Mouse (Mus musculus) embryonic facial prominence, embryonic 12.5 days (tissue): ENCODE data around the gene Bnc2. TPM values are rescaled to one million over a fixed set of nuclear protein-coding genes. Genes with fewer than 3 reads are reported as not detected.

ENCODE experiments used
- ATAC-seq: fragments of 200-750 bp; cut with Nextera tagmentation; 2 replicates; pipeline ENCODE4 v1.8.0; 2017; ENCODE audit not compliant: insufficient number of reproducible peaks, insufficient read depth, low FRiP score, low TSS enrichment
- H3K27ac ChIP-seq: fragments of 300-500 bp; sonication (generic); 2 replicates; pipeline ENCODE4 v1.5.1; 2016; ENCODE audit warnings: mild to moderate bottlenecking
- H3K27me3 ChIP-seq: fragments of 300-500 bp; sonication (generic); 2 replicates; pipeline ENCODE4 v1.6.1; 2016; ENCODE audit warnings: mild to moderate bottlenecking, moderate library complexity
- H3K36me3 ChIP-seq: fragments of 300-500 bp; sonication (generic); 2 replicates; pipeline ENCODE4 v1.6.1; 2016; ENCODE audit warnings: mild to moderate bottlenecking
- H3K4me1 ChIP-seq: fragments of 300-500 bp; sonication (generic); 2 replicates; pipeline ENCODE4 v1.6.1; 2016
- H3K4me2 ChIP-seq: fragments of 300-500 bp; sonication (generic); replicated peaks from 2 replicates; pipeline ENCODE4 v1.6.1; 2016; ENCODE audit warnings: mild to moderate bottlenecking, moderate library complexity
- H3K4me3 ChIP-seq: fragments of 300-500 bp; sonication (generic); 2 replicates; pipeline ENCODE4 v1.5.1; 2016; ENCODE audit warnings: mild to moderate bottlenecking
- H3K9ac ChIP-seq: fragments of 300-500 bp; sonication (generic); 2 replicates; pipeline ENCODE4 v1.6.1; 2016; ENCODE audit warnings: mild to moderate bottlenecking, moderate library complexity
- H3K9me3 ChIP-seq: fragments of 300-500 bp; sonication (generic); 2 replicates; pipeline ENCODE4 v1.6.1; 2016; ENCODE audit warnings: mild to moderate bottlenecking, moderate library complexity
- WGBS: fragments of 180-500 bp; shearing (Covaris S2); methylation state at CpG from one replicate; pipeline ENCODE4 v1.1.7; 2016; 5-methylcytosine and 5-hydroxymethylcytosine counted together
- polyA plus RNA-seq: library from polyadenylated mRNA; unstranded; fragments of >200 nt; fragmentation: Nextera tagmentation; extraction: Ambion mirVana; gene quantifications from 2 replicates; pipeline ENCODE4 v1.2.1, GENCODE M21; 2016

Bnc2 gene
- polyA plus RNA-seq, 1 experiment from 2014 or later: 41.6 TPM

GRCm38 (mm10) chr4:84528886-84529789 lies 145.9 kb downstream of the Bnc2 start:
- Histone ChIP-seq H3K9ac (no peak overlapping the region), H3K4me1 (peaks cover 21% of the 10 kb centered on the region), H3K27ac (no peak overlapping the region), H3K27me3 (no peaks in the 10 kb centered on the region), H3K4me3 (no peak overlapping the region), H3K9me3 (no peaks in the 10 kb centered on the region), H3K36me3 (no peaks in the 10 kb centered on the region), H3K4me2 (no peak overlapping the region)
- ATAC-seq: no peak
- 66% methylated on average over 11 of the region's 11 CpGs for WGBS

DNA sequence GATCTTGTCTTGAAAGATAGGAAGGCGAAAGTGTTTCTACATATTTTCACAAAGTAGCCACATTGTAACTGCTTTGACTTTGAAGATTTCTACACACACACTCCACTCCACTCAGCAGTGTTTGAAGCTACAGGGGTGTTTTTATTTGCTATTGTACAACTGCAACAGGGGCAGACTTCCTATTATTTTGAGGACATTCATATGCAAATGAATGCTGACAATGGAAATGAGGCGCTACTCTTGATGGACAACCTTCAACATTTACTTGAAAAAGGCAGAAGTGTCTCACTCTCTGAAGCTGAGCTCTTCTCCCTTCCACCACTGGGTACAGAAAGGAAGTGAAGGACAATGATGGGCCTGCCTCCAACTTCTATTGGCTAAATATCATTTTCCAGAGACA lies 146.7 kb downstream of the Bnc2 start:
- H3K36me3 ChIP-seq: no peaks in the 10 kb centered on the region
- H3K27ac ChIP-seq: no peak overlapping the region
- H3K9me3 ChIP-seq: no peaks in the 10 kb centered on the region
- WGBS: 62% methylated on average over 2 of the region's 2 CpGs
- peaks cover 29% of the 10 kb centered on the region for H3K4me1 ChIP-seq
- H3K9ac ChIP-seq: no peak overlapping the region
- H3K27me3 ChIP-seq: no peaks in the 10 kb centered on the region
- H3K4me2 ChIP-seq: no peak overlapping the region
- no peak overlapping the region for H3K4me3 ChIP-seq
- no peak for ATAC-seq

DNA sequence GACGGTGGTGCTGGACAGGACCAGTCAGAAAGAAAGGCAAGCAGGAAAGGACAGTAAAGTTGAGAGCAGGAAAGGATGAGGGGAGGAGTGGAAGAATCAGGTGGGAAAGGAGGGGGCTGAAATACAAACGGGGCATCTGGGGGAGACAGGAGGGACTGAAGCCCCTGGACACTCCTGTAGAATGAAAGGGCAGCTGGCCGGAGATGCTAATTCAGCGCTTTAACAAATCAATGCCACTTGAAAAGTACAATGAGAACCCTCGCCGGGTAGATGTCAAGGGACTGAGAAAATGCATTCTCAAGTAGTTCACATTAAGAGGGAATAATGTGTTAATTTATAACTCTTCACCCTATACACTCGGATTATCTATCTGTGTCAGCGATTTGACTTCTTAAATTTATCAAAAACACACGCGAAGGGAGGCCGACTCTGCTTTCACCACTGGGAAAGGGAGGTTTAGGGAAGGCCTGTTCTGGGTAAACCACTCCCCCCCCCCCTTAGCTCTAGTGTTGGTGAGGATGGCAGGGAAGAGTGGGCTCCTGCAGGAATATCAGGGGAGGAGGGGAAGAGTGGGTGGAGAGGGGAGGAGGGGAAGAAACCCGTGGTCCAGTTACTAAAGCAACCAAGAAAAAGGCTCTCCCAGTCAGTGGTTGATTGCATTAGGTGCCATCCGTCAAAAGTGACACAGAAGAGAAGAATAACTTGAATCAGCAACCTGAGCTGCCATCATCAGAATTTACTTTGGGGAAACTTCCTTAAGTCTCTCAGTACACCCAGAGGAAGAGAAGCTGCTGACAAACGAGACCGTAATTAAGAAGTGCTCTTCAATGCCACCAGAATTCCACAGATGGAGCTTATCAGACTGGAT lies 147.8 kb downstream of the Bnc2 start:
- no peak overlapping the region for H3K27ac ChIP-seq
- no peak overlapping the region for H3K4me2 ChIP-seq
- 13% methylated on average over 15 of the region's 15 CpGs for WGBS
- no peaks in the 10 kb centered on the region for H3K9me3 ChIP-seq
- H3K36me3 ChIP-seq: no peaks in the 10 kb centered on the region
- H3K9ac ChIP-seq: no peak overlapping the region
- no peak for ATAC-seq
- H3K27me3 ChIP-seq: no peaks in the 10 kb centered on the region
- H3K4me1 ChIP-seq: peaks cover 38% of the 10 kb centered on the region
- H3K4me3 ChIP-seq: no peak overlapping the region

- no peak for ATAC-seq
- Histone ChIP-seq H3K9ac (no peak overlapping the region), H3K4me1 (peaks cover 38% of the 10 kb centered on the region), H3K9me3 (no peaks in the 10 kb centered on the region), H3K27me3 (no peaks in the 10 kb centered on the region), H3K4me2 (peak overlapping the region; percentile 1), H3K4me3 (no peak overlapping the region), H3K27ac (peak overlapping the region; percentile 54), H3K36me3 (no peaks in the 10 kb centered on the region)
- WGBS: 34% methylated on average over 4 of the region's 4 CpGs
Measured at GRCm38 (mm10) chr4:84523651-84524221, 151.3 kb downstream of the Bnc2 start.

DNA sequence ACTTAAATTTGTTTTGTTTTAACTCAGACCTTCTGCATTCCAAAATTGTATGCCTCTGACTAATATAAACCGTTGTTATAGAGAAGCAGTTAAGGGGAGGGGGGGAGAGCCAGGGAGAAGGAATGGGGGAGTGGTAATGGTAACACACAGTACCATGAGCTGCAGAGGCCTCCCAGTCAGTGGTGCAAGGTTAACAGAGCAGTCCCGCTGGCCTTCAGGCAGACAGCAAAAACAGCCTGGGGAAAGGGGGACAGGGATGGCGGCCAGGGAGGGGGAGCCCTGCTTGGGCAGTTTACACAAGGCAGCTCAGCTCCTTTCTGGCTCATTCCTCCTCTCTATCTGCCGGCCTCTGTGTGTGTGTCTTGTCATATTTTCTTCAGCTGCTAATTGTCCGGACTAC lies 151.9 kb downstream of the Bnc2 start:
- H3K4me1 ChIP-seq: peaks cover 38% of the 10 kb centered on the region
- H3K36me3 ChIP-seq: no peaks in the 10 kb centered on the region
- peak; percentile 74; the same call in 1 of the 2 replicates for ATAC-seq
- peak overlapping the region; percentile 1 for H3K4me2 ChIP-seq
- 1% methylated on average over 5 of the region's 5 CpGs for WGBS
- H3K27ac ChIP-seq: peak overlapping the region; percentile 54
- H3K4me3 ChIP-seq: no peak overlapping the region
- H3K27me3 ChIP-seq: no peaks in the 10 kb centered on the region
- H3K9ac ChIP-seq: no peak overlapping the region
- no peaks in the 10 kb centered on the region for H3K9me3 ChIP-seq

DNA sequence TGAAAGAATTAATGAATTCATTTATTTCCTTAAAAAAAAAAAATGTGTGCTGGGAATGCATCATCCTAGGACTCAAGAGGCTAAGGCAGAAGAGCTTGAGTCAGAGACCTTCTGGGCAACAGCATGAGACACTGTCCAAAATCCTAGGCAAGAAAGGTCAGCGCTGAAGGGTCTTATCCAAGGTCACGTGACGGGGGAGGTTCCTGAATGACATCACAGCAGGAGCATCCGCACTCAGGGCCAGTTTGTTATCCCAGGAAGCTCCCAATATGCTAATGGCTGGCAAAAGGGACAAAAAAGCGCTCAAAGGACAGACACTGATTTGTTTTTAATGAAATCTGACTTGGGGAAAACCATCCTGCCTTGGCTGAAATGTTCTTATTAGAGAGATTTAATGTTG lies 153.5 kb downstream of the Bnc2 start:
- H3K4me2 ChIP-seq: no peak overlapping the region
- no peaks in the 10 kb centered on the region for H3K36me3 ChIP-seq
- 85% methylated on average over 5 of the region's 5 CpGs for WGBS
- no peaks in the 10 kb centered on the region for H3K9me3 ChIP-seq
- no peak for ATAC-seq
- H3K4me3 ChIP-seq: no peak overlapping the region
- H3K9ac ChIP-seq: no peak overlapping the region
- peaks cover 24% of the 10 kb centered on the region for H3K4me1 ChIP-seq
- no peaks in the 10 kb centered on the region for H3K27me3 ChIP-seq
- no peak overlapping the region for H3K27ac ChIP-seq

- Histone ChIP-seq H3K9ac (no peak overlapping the region), H3K27ac (no peak overlapping the region), H3K4me3 (no peak overlapping the region), H3K4me2 (no peak overlapping the region), H3K27me3 (no peaks in the 10 kb centered on the region), H3K36me3 (no peaks in the 10 kb centered on the region), H3K9me3 (no peaks in the 10 kb centered on the region), H3K4me1 (peaks cover 10% of the 10 kb centered on the region)
- 67% methylated on average over 1 of the region's 1 CpGs for WGBS
- no peak for ATAC-seq
Measured at GRCm38 (mm10) chr4:84510466-84510865, 164.6 kb downstream of the Bnc2 start.

DNA sequence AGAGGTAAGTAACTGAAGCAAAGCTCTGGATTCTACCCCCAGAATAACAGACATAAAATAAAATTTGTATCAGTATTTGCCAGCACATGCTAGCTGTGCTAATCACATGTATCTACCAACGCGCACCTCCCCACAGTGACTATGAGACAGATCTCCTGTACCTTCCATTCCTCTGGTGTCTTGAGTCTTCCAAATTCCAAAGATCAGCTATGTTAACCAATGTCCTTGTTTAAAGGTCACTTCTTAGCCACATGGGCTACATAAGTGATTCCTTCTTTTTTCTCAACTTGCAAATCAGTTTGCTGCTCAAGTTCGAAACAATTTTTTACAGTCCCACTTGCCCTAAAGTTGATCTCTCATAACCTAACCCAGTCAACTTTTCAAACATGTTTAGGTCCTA lies 167.5 kb downstream of the Bnc2 start:
- Histone ChIP-seq H3K9ac (no peak overlapping the region), H3K9me3 (no peaks in the 10 kb centered on the region), H3K4me2 (no peak overlapping the region), H3K4me3 (no peak overlapping the region), H3K27ac (no peak overlapping the region), H3K4me1 (peaks cover 33% of the 10 kb centered on the region), H3K27me3 (no peaks in the 10 kb centered on the region), H3K36me3 (no peaks in the 10 kb centered on the region)
- 93% methylated on average over 3 of the region's 3 CpGs for WGBS
- no peak for ATAC-seq

DNA sequence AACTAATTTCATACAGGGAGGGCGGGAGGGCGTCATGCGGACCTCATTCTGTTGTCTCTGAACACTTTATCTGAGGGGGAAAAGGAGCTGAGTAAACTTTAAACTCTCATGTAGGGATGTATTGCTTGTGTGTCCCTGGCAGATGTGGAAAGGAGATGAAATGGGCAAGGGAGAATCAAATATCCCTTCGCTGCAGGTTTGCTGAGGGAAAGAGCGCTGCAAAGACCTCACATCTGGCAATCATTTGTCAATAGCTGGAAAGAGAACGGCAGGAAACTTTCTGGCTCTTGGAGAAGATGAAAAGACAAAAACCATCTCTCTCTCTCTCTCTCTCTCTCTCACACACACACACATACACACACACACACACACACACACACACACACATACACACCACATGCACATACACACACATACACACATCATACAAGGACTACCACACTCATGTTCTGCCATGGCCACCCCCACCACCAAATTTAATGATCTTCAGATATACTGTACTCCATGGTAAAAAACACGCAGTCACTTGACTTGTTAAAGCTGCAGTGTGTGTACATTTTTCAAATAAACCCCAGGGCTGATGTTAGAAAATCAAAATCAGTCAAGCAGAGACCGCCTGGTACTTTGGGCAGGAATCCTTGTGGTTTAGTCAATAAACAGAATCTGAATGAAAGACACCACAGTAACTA lies 172.3 kb downstream of the Bnc2 start:
- 0 out of 2 replicates have a peak, but pooled peaks have one; percentile 15 for ATAC-seq
- WGBS: 21% methylated on average over 8 of the region's 8 CpGs
- peaks cover 54% of the 10 kb centered on the region for H3K4me1 ChIP-seq
- peak overlapping the region; percentile 84 for H3K27ac ChIP-seq
- H3K4me2 ChIP-seq: peak overlapping the region; percentile 33
- H3K4me3 ChIP-seq: no peak overlapping the region
- H3K36me3 ChIP-seq: no peaks in the 10 kb centered on the region
- H3K9me3 ChIP-seq: no peaks in the 10 kb centered on the region
- no peak overlapping the region for H3K9ac ChIP-seq
- no peaks in the 10 kb centered on the region for H3K27me3 ChIP-seq

- H3K4me1 ChIP-seq: peaks cover 57% of the 10 kb centered on the region
- 0 out of 2 replicates have a peak overlapping the region, but pooled peaks have one; percentile 12 for H3K4me2 ChIP-seq
- H3K4me3 ChIP-seq: no peak overlapping the region
- peak overlapping the region; percentile 66; the same call in 1 of the 2 replicates for H3K27ac ChIP-seq
- H3K36me3 ChIP-seq: no peaks in the 10 kb centered on the region
- no peaks in the 10 kb centered on the region for H3K27me3 ChIP-seq
- WGBS: 28% methylated on average over 4 of the region's 4 CpGs
- no peak overlapping the region for H3K9ac ChIP-seq
- no peaks in the 10 kb centered on the region for H3K9me3 ChIP-seq
- ATAC-seq: no peak
Measured at GRCm38 (mm10) chr4:84500796-84501349, 174.2 kb downstream of the Bnc2 start.

GRCm38 (mm10) chr4:84500259-84500658 lies 174.8 kb downstream of the Bnc2 start:
- Histone ChIP-seq H3K27ac (no peak overlapping the region), H3K4me1 (peaks cover 55% of the 10 kb centered on the region), H3K9me3 (no peaks in the 10 kb centered on the region), H3K4me3 (no peak overlapping the region), H3K27me3 (no peaks in the 10 kb centered on the region), H3K4me2 (0 out of 2 replicates have a peak overlapping the region, but pooled peaks have one; percentile 12), H3K9ac (no peak overlapping the region), H3K36me3 (no peaks in the 10 kb centered on the region)
- 38% methylated on average over 9 of the region's 9 CpGs for WGBS
- ATAC-seq: 0 out of 2 replicates have a peak, but pooled peaks have one; percentile 22
